ENCODE assay signal across 22 mouse cellular contexts in genomic region chr17:63676791-63677190, GRCm38 (mm10).
"Had no signal": no experiment of that assay in that cellular context is flagged by ENCODE, and none has a peak within 500 bp of the region (broad histone marks: within the 10 kb centered on the region; RNA-seq: fewer than 3 reads in every experiment).

No protein-coding gene starts in this region.

- H3K36me3 ChIP-seq: heart, embryonic 13.5 days; heart, embryonic 15.5 days; hindbrain, embryonic 13.5 days; hindbrain, embryonic 15.5 days; limb, embryonic 13.5 days; limb, embryonic 15.5 days; liver, embryonic 12.5 days had no signal

- H3K4me2 ChIP-seq: heart, embryonic 11.5 days; heart, embryonic 13.5 days; heart, embryonic 15.5 days; hindbrain, embryonic 13.5 days; hindbrain, embryonic 15.5 days; limb, embryonic 13.5 days; limb, embryonic 15.5 days; liver, embryonic 12.5 days had no signal

- H3K27ac ChIP-seq: gastrocnemius, adult 2 months; heart, embryonic 15.5 days; hindbrain, embryonic 13.5 days; hindbrain, embryonic 15.5 days; hindbrain, postnatal 0 days; limb, embryonic 13.5 days; limb, embryonic 15.5 days; liver, embryonic 12.5 days; liver, embryonic 14.5 days had no signal

- H3K4me1 ChIP-seq: heart, embryonic 13.5 days; heart, embryonic 15.5 days; hindbrain, embryonic 13.5 days; hindbrain, embryonic 15.5 days; limb, embryonic 13.5 days; liver, embryonic 12.5 days had no signal

- DNase-seq: gastrocnemius, adult 2 months; gastrocnemius, postnatal 10 days; gastrocnemius, postnatal 25 days; heart, adult 2 months; heart, postnatal 36 days; kidney, adult 11 months; kidney, adult 8-10 months; kidney, postnatal 25 days; layer of hippocampus, adult 9-11 months; layer of hippocampus, postnatal 36 days; left cerebral cortex, postnatal 4 days had no signal

- ATAC-seq: hindbrain, postnatal 0 days; intestine, embryonic 16.5 days; liver, embryonic 12.5 days had no signal

- H3K4me3 ChIP-seq: gastrocnemius, adult 2 months; heart, adult 2 months; heart, embryonic 13.5 days; heart, embryonic 15.5 days; hindbrain, embryonic 13.5 days; hindbrain, embryonic 15.5 days; limb, embryonic 13.5 days; limb, embryonic 15.5 days; liver, embryonic 12.5 days had no signal

- H3K9ac ChIP-seq: heart, embryonic 13.5 days; heart, embryonic 15.5 days; hindbrain, embryonic 13.5 days; hindbrain, embryonic 15.5 days; limb, embryonic 13.5 days; limb, embryonic 15.5 days; liver, embryonic 12.5 days; liver, embryonic 14.5 days had no signal

- H3K9me3 ChIP-seq: heart, embryonic 13.5 days; heart, embryonic 15.5 days; hindbrain, embryonic 13.5 days; hindbrain, embryonic 15.5 days; limb, embryonic 13.5 days; limb, embryonic 15.5 days; liver, embryonic 12.5 days had no signal

- H3K27me3 ChIP-seq: heart, embryonic 13.5 days; heart, embryonic 15.5 days; hindbrain, embryonic 13.5 days; hindbrain, embryonic 15.5 days; limb, embryonic 13.5 days; limb, embryonic 15.5 days; liver, embryonic 12.5 days had no signal
